Mouse (Mus musculus) heart, postnatal 0 days (tissue): ENCODE results near the gene Pfdn5.

Experiments
- CTCF ChIP-seq: IDR thresholded peaks from 2 replicates; pipeline ENCODE4 v1.5.1; 2016; ENCODE audit warnings: antibody characterized with exemption, control low read depth, low read depth
- EP300 ChIP-seq: IDR thresholded peaks from 2 replicates; pipeline ENCODE4 v1.6.1; 2016; ENCODE audit warnings: antibody characterized with exemption, low read depth

GRCm38 (mm10) chr15:102355134-102355870, 29.4 kb downstream of the Pfdn5 start:
- TF ChIP-seq CTCF (peak; percentile 20; the same call in 1 of the 2 replicates), EP300 (no peak)
